Mouse (Mus musculus) megakaryocyte, embryonic 14.5 days (primary cell): ENCODE measurements around the gene Gna13.

Source experiments
- FLI1 ChIP-seq: IDR thresholded peaks from 2 replicates; pipeline ENCODE4 v1.6.1; 2012; ENCODE audit warnings: low read length, inconsistent platforms, mixed read lengths
- GATA1 ChIP-seq: IDR thresholded peaks from 3 replicates; pipeline ENCODE4 v1.6.1; 2012; ENCODE audit warnings: mixed read lengths, low read length, inconsistent platforms, borderline replicate concordance

DNA sequence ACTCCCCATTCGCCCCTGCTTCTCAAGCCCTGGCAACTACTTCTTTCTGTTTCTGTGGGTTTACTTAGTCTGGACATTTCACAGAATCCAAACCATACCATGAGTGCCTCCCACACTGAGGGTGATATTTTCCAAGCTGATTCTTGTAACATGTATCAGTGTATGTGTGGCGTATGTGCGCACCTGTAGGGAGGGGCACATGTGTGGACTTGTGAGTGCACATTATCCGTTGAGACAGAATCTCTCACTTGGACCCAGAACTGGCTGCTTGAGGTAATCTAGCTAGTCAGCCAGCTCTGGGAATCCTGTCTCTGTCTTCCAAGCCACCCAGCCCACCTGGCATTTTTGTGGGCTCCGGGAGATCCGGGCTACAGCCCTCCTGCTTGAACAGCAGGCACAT is 2.5 kb upstream of the Gna13 start:
- no peak for TF ChIP-seq GATA1
- no peak for TF ChIP-seq FLI1
